ENCODE assay signal across 21 mouse cellular contexts in the genomic region with DNA sequence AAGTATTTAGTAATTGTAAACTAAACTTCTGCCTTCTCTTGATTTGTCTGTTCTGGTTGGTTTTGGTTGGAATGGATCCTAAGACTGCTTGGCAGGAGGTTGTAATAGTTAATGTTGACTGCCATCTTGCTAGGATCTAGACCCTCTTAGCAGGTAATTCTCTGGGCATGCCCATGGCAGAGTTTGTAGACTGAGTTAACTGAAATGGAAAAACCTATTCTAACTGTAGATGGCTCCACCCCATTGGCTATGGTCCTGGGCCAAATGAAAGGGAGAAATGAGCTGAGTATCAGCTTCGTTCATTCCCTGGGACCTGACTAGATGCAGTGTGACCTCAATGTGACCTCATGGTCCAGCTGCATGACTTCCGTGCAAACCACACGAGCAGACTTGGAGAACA.
A peak's percentile ranks its signal among the peaks of the same experiment; 100 is the strongest.
DNase-seq lines count a peak whose midpoint lies in the region; TF ChIP-seq lines count a peak whose summit lies in the region.
"Had no signal": no experiment of that assay in that cellular context is flagged by ENCODE, and none has a peak within 500 bp of the region (broad histone marks: within the 10 kb centered on the region; RNA-seq: fewer than 3 reads in every experiment).

No protein-coding gene starts in this region.

- DNase-seq in kidney, adult 11 months, result peak; percentile 7
- no peak for DNase-seq in kidney, postnatal 4 days
- DNase-seq in kidney, adult 2 months, result peak; percentile 68
- no peak for DNase-seq in kidney, postnatal 10 days
- DNase-seq in kidney, adult 9 months, result peak; percentile 61
- no peak for DNase-seq in kidney, postnatal 25 days
- DNase-seq: adrenal gland, adult 2 months; adrenal gland, postnatal 10 days; adrenal gland, postnatal 25 days; cerebellum, adult 11 months; cerebellum, adult 18-20 months; cerebellum, adult 8-10 months; cerebellum, adult 9-11 months; cerebellum, postnatal 14 days; cerebellum, postnatal 36 days; embryo, embryonic 11 days had no signal

- no peak overlapping the region for H3K27ac ChIP-seq in kidney, adult 2 months (ENCODE audit: insufficient read depth, low read depth, low read length)
- H3K27ac ChIP-seq: embryonic facial prominence, embryonic 13.5 days; embryonic facial prominence, embryonic 15.5 days; forebrain, embryonic 10.5 days; forebrain, embryonic 12.5 days had no signal

- 44% methylated on average over 3 of the region's 3 CpGs for WGBS in kidney, adult 2 months

- no peak for TF ChIP-seq POLR2A in kidney, adult 2 months (IDR thresholded peaks at IDR 0.05; ENCODE audit: low read depth, low read length)

- no peaks in the 10 kb centered on the region for H3K27me3 ChIP-seq in kidney, adult 2 months (replicated peaks; ENCODE audit: control insufficient read depth, insufficient read depth, low read length)
- H3K27me3 ChIP-seq: embryonic facial prominence, embryonic 13.5 days; embryonic facial prominence, embryonic 15.5 days; forebrain, embryonic 12.5 days had no signal

- H3K36me3 ChIP-seq in kidney, adult 2 months (ENCODE audit: control insufficient read depth, insufficient read depth, low read length), result no peaks in the 10 kb centered on the region
- H3K36me3 ChIP-seq: embryonic facial prominence, embryonic 13.5 days; embryonic facial prominence, embryonic 15.5 days; forebrain, embryonic 10.5 days; forebrain, embryonic 12.5 days had no signal

- TF ChIP-seq CTCF in kidney, adult 2 months (conservative IDR thresholded peaks at IDR 0.05; ENCODE audit: insufficient read depth, insufficient read length, low read depth, low read length), result no peak

- no peaks in the 10 kb centered on the region for H3K4me1 ChIP-seq in kidney, adult 2 months (ENCODE audit: control insufficient read depth, insufficient read depth, low read length)
- H3K4me1 ChIP-seq: forebrain, embryonic 10.5 days; forebrain, embryonic 12.5 days had no signal

- H3K4me3 ChIP-seq in kidney, adult 2 months (ENCODE audit: insufficient read depth, low read depth, low read length), result no peak overlapping the region
- H3K4me3 ChIP-seq: embryonic facial prominence, embryonic 13.5 days; embryonic facial prominence, embryonic 15.5 days; erythroblast, embryonic 14.5 days; forebrain, embryonic 10.5 days; forebrain, embryonic 12.5 days had no signal

Comparison
In these comparisons a context has a peak if more than half of its experiments do, and no peak if none do; other contexts are left out.
1. DNase-seq: peak in kidney, adult 11 months (single experiment), kidney, adult 2 months (single experiment) and kidney, adult 9 months (single experiment); none in kidney, postnatal 4 days (0 of 2), kidney, postnatal 10 days (single experiment) and kidney, postnatal 25 days (0 of 2).